Mouse (Mus musculus) forelimb bud, embryonic 11.5 days (tissue): ENCODE measurements around the gene Gse1.
"Not testable (repeated sequence)": the region's sequence is repeated elsewhere in the genome, so short reads cannot be mapped to it uniquely, and the experiment has no call there.

Experiments used
- DNase-seq: peaks from one replicate; pipeline ENCODE4 v3.0.0-alpha.2; 2012; ENCODE audit warnings: low read depth, low spot score

Gse1 gene

GRCm38 (mm10) chr8:120322956-120323448 lies 94.7 kb downstream of the Gse1 start:
- peak; percentile 77 for DNase-seq

DNA sequence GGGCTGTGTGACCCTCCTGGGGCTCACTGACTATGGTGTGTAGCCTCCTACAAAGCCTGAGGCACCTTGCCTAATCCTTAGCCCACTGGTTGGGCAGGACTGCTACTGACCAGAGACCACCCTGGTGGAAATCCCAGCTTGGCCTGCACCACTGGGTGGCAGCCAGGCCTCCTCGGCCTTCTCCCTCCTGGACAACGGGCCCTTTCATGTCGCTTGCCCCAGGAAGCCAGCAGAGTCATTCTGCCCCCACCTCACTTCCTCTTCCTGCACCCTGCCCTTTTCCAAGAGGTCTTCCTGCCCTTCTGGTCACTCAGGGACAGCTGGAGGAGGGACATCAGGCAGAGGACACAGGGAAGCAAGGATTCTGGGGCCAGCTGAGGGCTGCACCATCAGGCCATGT lies 96.3 kb downstream of the Gse1 start:
- no peak for DNase-seq

DNA sequence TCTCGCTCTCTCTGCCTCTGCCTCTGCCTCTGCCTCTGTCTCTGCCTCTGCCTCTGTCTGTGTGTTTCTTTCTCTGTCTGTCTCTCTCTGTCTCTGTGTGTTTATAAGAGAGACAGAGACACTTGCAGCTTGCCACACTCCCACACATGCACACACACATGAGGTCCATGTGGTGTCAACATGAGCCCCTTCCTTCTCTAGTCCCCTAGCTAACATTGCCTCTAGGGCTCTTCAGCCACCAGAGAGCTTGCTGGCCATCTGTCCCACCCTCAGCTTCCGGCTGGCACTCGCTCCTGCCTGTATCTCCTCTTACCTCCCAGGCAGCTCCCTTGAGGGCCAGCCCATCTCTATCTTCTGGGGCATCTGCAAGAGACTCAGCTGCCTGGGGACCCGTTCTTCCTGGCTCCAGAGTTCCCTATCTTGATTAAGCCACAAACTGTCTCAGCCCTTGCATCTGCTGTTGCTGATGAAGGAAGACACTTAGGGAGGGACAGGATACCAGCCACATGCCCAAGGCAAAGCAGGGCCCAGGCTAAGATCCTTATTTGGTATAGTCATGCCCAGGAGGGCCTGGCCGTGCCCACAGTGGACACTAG lies 97.0 kb downstream of the Gse1 start:
- DNase-seq = no peak

- DNase-seq = no peak
Measured at GRCm38 (mm10) chr8:120327131-120327554, 98.9 kb downstream of the Gse1 start.

DNA sequence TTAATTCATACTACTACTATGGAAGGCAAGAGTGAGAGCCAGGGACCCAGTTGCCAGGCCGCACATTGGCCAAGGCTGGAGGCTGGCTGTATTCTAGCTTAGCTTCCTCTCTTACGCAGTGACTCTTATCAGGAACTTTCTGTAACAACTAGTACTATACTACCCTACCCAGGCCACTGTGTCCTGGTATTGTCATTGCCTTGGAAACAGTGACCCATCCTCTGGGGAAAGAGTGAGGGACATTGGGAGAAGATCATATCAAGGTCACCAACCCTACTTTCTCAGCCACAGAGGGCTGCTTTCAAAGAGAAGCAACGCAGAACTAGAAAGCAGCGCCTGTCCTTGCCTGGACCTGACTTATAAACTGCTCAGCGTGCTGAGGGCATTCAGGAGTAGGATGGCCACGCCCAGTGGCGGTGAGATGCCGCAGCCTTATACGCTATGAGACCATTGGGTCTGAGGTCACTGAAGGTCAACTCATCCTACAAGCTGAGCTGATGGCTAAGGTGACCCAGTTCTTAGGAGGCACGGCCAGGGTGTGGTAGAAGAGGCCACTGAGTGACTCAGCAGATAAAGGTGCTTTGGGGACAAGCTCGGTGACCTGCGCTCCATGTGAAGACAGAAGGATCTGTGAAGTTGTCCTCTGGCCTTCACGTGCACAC lies 100.2 kb downstream of the Gse1 start:
- DNase-seq = no peak

GRCm38 (mm10) chr8:120329030-120329748 lies 100.9 kb downstream of the Gse1 start:
- DNase-seq = no peak

- no peak for DNase-seq
Measured at GRCm38 (mm10) chr8:120331027-120331426, 102.8 kb downstream of the Gse1 start.

GRCm38 (mm10) chr8:120332379-120333229 lies 104.3 kb downstream of the Gse1 start:
- peak; percentile 47 for DNase-seq

DNA sequence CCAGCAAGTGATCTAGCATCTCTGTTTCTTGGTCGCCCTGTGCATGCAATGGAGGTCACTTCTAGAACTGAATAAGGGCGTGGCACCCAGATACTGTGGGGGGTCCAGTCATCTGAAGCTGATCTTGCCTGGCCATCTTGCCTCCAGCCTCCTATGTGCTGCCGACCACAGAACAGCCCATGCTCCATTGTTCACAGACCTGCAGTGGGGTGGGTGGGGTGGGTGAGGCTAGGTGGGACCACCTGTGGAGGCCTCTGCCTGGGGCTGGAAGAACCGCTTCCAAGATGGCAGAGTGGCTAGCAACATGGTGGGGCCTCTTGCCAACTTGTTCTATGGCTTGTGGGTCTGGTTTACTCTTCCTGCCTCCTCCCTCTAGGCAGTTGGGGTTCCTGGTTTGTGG lies 105.4 kb downstream of the Gse1 start:
- DNase-seq = no peak

- not testable (repeated sequence) for DNase-seq
Measured at GRCm38 (mm10) chr8:120334261-120334660, 106.0 kb downstream of the Gse1 start.

DNA sequence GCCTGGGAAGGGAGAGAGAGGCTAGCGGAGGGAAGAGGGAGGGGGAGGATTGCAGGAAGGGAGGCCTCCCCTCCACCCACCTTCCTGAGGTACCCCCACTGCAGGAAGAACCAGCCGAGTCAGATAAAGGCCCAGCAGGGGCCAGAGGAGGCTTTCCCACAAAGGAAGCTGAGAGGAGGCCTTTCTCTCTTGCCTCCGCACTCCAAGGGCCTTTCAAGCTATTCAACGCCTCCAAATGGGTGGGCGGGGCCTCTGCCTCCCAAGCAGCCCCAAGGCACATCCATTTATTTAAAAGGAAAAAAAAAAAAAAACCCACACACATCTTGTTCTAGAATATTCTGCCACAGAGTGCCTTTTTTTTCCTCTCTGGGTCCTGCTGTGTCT lies 106.6 kb downstream of the Gse1 start:
- DNase-seq = peak; percentile 48

DNA sequence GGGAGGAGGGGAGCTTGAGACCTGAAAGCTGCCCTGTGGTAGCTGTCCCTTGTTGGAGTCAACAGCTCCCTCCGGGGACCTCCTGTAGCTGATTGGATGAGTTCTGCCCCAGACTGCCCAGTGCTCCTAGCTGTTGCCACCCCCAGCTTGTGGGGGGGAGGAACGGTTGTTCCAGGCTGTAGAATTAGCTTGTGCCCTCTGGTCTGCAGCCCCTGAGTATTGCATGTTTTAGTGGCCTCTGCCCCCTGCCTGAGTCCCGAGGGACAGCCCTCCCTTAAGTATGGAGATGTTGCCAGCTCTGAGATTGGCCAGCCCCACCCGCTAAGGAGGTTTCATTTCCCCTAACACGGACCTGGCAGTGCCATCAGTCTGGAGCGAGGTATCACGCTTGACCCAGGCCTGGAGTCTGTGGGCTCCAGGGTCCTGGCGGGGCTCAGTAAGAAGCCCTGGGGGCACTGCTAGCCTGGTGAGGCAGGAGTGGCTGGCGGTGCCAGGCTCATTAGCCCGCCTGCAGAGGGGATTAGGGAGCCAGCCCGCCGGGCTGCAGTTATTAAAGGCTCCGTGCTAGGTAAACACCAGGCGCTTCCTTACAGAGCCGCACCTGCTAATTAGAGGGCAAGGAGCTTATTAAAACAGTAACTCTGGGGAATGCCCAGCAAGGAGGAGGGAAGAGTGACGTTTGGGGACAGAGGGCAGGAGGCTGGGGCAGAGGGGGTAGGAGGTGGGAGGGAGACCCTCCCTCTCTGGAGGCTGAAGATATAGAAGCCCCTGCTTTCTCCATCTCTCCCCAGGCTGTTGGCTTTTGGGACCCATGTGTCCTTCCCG lies 107.2 kb downstream of the Gse1 start:
- peak; percentile 70 for DNase-seq

- no peak for DNase-seq
Measured at GRCm38 (mm10) chr8:120336087-120336380, 107.8 kb downstream of the Gse1 start.

- no peak for DNase-seq
Measured at GRCm38 (mm10) chr8:120336909-120337555, 108.8 kb downstream of the Gse1 start.

DNA sequence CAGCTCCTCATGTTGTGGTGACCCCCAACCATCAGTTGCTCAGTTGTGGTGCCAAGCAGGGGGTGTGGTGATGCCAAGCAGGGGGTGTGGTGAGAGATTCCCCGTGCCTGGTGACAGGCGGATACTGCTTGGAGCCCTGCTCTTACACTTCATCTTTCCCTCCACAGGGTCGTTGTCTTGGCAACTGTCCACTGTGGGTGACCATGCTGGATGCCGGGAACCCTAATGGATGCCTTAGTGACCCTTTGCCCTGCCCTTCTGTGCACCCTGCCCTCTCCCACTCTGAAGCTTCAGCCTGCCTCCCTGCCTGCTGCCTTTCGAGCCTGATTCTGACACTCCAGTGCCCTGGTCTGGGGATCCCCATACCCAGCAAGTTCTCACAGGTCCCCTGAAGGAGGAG lies 109.4 kb downstream of the Gse1 start:
- no peak for DNase-seq

DNA sequence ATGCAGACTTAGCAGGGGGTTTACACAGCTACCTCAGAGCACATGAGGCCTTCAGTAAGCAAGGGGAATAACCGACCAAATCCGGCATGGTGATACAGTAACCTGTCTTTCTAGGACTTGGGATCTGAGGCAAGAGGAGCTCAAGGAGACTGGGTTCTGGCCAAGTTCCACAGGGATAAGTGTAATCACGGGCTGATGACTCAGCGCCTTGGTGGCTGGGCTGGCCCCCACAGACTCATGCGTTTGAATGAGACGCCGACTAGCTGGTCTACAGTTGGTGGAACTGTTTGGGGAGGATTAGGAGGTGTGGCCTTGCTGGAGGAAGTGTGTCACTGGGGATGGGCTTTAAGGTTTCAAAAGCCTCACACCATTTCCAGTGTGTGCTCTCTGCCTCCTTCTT lies 110.4 kb downstream of the Gse1 start:
- DNase-seq = no peak

GRCm38 (mm10) chr8:120339743-120340142 lies 111.5 kb downstream of the Gse1 start:
- DNase-seq = no peak

GRCm38 (mm10) chr8:120341124-120341523 lies 112.9 kb downstream of the Gse1 start:
- DNase-seq = no peak

- no peak for DNase-seq
Measured at GRCm38 (mm10) chr8:120342847-120343548, 114.7 kb downstream of the Gse1 start.

GRCm38 (mm10) chr8:120343582-120343981 lies 115.3 kb downstream of the Gse1 start:
- no peak for DNase-seq
